Mouse (Mus musculus) erythroblast, embryonic 14.5 days (primary cell): ENCODE measurements around the gene Glg1. TPM values are rescaled to one million over a fixed set of nuclear protein-coding genes. Genes with fewer than 3 reads are reported as not detected.
"Not testable (repeated sequence)": the region's sequence is repeated elsewhere in the genome, so short reads cannot be mapped to it uniquely, and the experiment has no call there.

Experiments used
- H3K27me3 ChIP-seq: 2 replicates; pipeline ENCODE4 v1.6.1; 2012; ENCODE audit warnings: inconsistent platforms; ENCODE audit not compliant: control insufficient read depth
- H3K36me3 ChIP-seq: 2 replicates; pipeline ENCODE4 v1.6.1; 2012; ENCODE audit warnings: mild to moderate bottlenecking, inconsistent platforms; ENCODE audit not compliant: control insufficient read depth
- H3K4me1 ChIP-seq: 2 replicates; pipeline ENCODE4 v1.6.1; 2012; ENCODE audit warnings: inconsistent platforms; ENCODE audit not compliant: control insufficient read depth
- H3K4me3 ChIP-seq: replicated peaks from 2 replicates; pipeline ENCODE3; 2012; ENCODE audit warnings: moderate library complexity, mild to moderate bottlenecking, inconsistent platforms
- H3K9me3 ChIP-seq: 2 replicates; pipeline ENCODE4 v1.6.1; 2012; ENCODE audit warnings: low read length, inconsistent platforms, mixed read lengths; ENCODE audit not compliant: control insufficient read depth
- GATA1 ChIP-seq: IDR thresholded peaks from 2 replicates; pipeline ENCODE4 v1.6.1; 2012; ENCODE audit warnings: low read length, inconsistent platforms, mixed read lengths
- TAL1 ChIP-seq: IDR thresholded peaks from 3 replicates; pipeline ENCODE4 v1.6.1; 2012; ENCODE audit warnings: low read length, inconsistent platforms, mixed read lengths
- polyA plus RNA-seq: library from polyadenylated mRNA; stranded (reverse); fragments of >175 nt; gene quantifications from 2 replicates; pipeline ENCODE4 v1.2.3, GENCODE M21; 2012

Glg1 gene
- polyA plus RNA-seq, 1 experiment, result 1.1 TPM

DNA sequence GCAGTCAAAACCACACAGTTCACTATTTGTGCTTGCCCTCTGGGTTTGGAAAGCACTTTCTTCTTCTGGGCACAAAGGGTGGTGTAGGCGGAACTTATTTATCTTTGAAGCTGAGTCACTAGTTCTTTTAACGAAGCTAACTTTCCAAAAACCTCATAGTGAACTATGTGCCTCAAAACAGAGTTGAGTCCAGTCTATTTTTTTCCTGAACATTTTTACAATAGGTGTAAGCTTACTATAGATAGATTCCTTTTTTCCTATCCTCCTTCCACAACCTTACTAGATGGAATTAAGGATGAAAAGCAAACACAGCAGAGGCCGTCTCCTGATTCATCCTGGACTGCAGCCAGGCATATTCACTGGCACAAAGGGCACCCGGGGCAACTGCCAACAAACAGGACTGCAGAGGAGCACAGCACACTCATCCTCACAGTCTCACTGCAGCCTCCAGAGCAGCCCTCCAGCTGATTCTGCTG, 73.5 kb downstream of the Glg1 start:
- H3K9me3 ChIP-seq, result no peaks in the 10 kb centered on the region
- no peaks in the 10 kb centered on the region for H3K4me1 ChIP-seq
- no peak overlapping the region for H3K4me3 ChIP-seq
- no peak for TF ChIP-seq GATA1
- no peak for TF ChIP-seq TAL1
- H3K36me3 ChIP-seq, result peaks cover 66% of the 10 kb centered on the region
- no peaks in the 10 kb centered on the region for H3K27me3 ChIP-seq

DNA sequence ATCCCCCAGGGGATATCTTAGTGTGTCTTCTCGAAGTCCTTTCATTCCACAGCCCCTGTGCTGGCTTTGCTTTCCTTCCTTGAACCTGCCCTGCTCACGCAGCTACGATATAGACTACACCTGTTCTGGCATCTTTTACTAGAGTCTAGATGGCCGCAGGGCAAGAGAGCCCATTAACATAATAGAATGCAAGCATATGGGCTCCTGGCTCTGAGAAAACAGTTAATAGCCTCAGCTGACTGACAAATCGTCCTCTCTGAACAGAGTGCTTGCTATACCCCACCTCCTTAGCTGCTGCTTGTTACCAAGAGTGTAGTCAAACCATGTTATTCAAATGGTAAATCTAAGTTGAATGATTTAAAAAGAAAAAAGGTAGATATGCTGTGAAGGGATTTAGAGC, 87.4 kb downstream of the Glg1 start:
- Histone ChIP-seq H3K4me1 (no peaks in the 10 kb centered on the region), H3K27me3 (no peaks in the 10 kb centered on the region), H3K4me3 (no peak overlapping the region), H3K36me3 (peaks cover 88% of the 10 kb centered on the region), H3K9me3 (no peaks in the 10 kb centered on the region)
- TF ChIP-seq GATA1, result no peak
- no peak for TF ChIP-seq TAL1

DNA sequence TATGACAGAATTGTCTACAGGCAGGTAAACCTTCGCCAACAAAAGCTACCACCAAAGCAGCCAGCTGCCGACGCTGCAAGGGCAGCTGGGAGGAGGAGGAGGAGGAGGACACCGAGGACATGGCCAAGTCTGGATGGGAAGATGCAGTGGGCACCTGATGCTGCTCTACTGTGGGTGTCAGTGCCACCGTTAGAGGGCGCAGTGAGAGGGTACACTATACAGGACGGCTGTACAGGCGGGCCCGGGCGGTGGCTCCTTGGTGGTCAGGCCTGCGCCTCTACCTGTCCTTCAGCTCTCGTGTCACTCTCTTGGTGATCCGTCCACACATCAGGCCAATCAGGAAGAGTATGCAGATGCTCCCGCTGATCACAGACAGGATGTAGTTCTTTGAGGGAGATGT, 101.4 kb downstream of the Glg1 start:
- TF ChIP-seq TAL1, result no peak
- no peak for TF ChIP-seq GATA1
- Histone ChIP-seq H3K4me3 (no peak overlapping the region), H3K4me1 (no peaks in the 10 kb centered on the region), H3K36me3 (peaks cover 87% of the 10 kb centered on the region), H3K9me3 (no peaks in the 10 kb centered on the region), H3K27me3 (no peaks in the 10 kb centered on the region)

DNA sequence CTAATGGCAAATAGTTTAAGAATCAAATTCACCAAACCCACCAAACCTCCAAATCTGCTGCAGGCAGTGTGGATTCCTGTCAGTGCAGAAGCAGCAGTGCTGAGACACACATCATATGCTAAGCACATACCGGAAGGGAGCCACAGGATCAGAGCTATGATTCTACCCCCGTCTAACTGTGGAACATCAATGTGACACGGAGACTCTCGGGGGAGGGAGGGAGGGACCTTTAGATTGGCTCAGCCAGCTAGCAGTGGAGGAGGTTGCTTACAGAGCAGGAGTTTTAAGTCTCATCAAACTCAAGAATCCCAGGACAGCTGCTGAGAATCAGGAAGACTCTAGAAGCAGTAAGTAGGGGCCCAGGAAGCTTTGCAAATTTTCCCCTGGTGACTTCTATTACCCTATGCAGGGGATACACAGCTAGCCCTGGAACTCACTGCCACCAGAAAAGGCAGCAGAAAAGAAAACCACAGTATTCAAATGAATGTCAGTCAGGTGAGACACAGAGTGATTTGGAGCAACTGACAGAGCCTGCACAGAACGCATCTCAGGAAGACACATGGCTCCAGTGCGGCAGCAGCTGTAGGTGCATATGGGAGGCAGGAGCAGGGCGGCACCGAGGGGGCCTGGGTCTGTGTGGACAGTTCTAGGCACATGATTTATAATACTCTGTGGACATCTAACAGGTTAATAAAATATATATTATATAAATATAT, 103.1 kb downstream of the Glg1 start:
- peaks cover 70% of the 10 kb centered on the region for H3K36me3 ChIP-seq
- H3K27me3 ChIP-seq, result no peaks in the 10 kb centered on the region
- TF ChIP-seq TAL1, result no peak
- TF ChIP-seq GATA1, result no peak
- no peak overlapping the region for H3K4me3 ChIP-seq
- no peaks in the 10 kb centered on the region for H3K4me1 ChIP-seq
- H3K9me3 ChIP-seq, result no peaks in the 10 kb centered on the region

DNA sequence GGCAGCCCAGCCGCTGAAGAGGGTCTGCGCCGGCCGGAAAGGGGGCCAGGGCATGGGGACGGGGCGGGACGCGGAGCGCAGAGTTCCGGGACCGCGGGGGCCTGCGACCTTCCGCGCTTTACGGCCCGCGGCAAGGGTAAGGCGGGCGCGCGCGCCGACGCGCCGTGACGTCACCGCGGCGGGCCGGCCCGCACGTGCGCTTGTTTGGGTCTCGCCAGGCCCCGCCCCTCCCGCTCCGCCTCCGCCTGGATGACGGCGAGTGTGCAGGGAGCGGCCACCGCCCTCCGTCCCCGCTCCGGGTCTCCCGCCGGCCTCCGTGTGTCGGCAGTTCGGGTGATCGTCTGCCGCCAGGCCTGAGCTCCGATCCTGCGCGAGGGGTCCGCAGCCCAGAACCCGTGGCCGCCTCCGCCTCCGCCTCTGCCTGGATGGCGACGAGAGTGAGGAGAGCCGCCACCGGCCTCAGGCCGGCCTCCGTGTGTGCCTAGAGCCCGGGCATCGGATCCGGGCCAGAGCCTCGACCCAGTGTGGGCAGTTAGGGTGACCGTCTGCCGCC, 113.5 kb downstream of the Glg1 start:
- H3K4me1 ChIP-seq, result peaks cover 29% of the 10 kb centered on the region
- H3K9me3 ChIP-seq, H3K36me3 ChIP-seq: not testable (repeated sequence)
- peak overlapping the region; percentile 72 for H3K4me3 ChIP-seq
- peaks cover 14% of the 10 kb centered on the region for H3K27me3 ChIP-seq

DNA sequence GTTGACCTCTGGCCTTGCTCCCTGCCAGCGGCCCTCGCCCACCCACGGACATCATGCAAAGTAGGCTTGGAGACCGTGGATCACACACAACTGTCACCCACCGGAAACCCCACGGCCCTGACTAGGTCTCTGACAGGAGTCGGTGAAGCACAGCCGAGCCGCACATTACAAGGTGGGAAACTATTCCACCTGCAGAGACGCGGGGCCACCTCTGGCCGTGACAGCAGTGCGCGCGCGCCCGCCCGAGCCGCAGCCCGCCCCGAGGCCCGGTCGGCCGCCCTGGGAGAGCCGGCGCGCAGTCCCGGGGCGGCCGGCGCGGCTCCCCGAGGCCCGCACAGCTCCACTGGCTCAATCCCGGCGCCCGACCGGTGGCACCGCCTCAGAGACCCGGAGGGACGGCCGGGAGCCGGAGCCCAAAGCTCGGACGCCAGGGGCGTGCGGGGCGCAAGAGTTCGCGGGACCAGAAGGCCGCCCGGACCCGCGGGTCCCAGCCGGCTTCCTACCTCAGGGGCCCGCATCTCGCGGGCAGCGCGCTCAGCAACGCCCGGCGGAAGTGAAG, 114.0 kb downstream of the Glg1 start:
- not testable (repeated sequence) for H3K36me3 ChIP-seq, H3K9me3 ChIP-seq
- H3K4me3 ChIP-seq, result peak overlapping the region; percentile 72
- H3K27me3 ChIP-seq, result peaks cover 14% of the 10 kb centered on the region
- peaks cover 31% of the 10 kb centered on the region for H3K4me1 ChIP-seq

DNA sequence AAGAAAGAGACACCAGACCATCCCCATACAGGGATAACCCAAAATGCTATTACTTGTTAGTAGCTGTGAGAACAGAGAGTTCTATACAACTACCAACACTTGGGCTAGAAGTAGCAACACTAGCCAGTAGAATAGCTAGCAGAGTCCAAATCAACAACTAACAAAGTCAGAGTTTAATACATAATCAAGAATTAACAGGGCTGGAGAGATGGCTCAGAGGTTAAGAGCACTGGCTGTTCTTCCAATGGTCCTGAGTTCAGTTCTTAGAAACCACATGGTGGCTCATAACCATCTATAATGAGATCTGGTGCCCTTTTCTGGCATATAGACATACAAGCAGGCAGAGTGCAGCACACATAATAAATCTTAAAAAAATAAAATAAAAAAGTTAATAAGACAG, 116.5 kb downstream of the Glg1 start:
- Histone ChIP-seq H3K4me1 (peaks cover 31% of the 10 kb centered on the region), H3K4me3 (no peak overlapping the region), H3K9me3 (no peaks in the 10 kb centered on the region), H3K36me3 (peaks cover 14% of the 10 kb centered on the region), H3K27me3 (peaks cover 10% of the 10 kb centered on the region)
- TF ChIP-seq GATA1 (no peak), TAL1 (no peak)

DNA sequence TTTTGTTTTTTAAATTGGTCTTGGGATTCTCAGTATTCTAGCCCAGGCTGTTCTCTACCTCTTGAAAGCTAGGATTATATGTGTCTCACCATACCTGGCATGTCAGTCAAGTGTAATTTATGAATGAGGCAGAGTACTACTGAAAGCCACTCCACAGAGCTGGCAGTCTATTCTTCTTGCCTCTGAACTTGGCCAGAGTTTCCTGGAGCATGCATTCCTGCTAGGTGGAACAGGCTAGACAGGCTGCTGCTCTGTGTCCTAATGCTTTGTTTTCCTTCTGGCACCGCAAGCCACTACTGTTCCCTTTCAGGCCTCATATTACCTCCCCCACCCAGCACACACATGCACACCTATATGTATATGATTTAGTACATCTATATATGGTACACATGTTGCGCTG, 128.3 kb downstream of the Glg1 start:
- H3K27me3 ChIP-seq, result no peaks in the 10 kb centered on the region
- peaks cover 64% of the 10 kb centered on the region for H3K36me3 ChIP-seq
- H3K9me3 ChIP-seq, result no peaks in the 10 kb centered on the region
- TF ChIP-seq TAL1, result no peak
- no peak for TF ChIP-seq GATA1
- H3K4me3 ChIP-seq, result no peak overlapping the region
- H3K4me1 ChIP-seq, result no peaks in the 10 kb centered on the region

DNA sequence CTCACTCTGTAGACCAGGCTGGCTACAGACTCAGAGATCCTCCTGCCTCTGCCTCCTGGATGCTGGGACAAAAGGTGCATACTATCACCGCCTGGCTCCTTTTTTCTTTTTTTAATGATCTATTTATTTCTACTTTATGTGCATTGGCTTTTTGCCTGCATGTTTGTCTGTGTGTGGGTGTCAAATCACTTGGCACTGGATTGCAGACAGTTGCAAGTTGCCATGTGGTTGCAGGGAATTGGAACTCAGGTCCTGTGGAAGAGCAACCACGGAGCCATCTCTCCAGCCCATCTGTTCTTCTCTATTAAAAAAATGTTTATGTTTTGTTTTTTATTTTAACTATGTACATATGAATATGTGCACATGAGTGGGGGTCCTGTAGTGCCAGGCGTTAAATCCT, 139.5 kb downstream of the Glg1 start:
- Histone ChIP-seq H3K4me1 (no peaks in the 10 kb centered on the region), H3K9me3 (no peaks in the 10 kb centered on the region), H3K36me3 (peaks cover 64% of the 10 kb centered on the region), H3K27me3 (no peaks in the 10 kb centered on the region), H3K4me3 (no peak overlapping the region)
- TF ChIP-seq GATA1 (no peak), TAL1 (no peak)
